Mouse (Mus musculus) neutrophil, adult 83 days (primary cell): ENCODE data around the gene Pfn4. TPM values are rescaled to one million over a fixed set of nuclear protein-coding genes. Genes with fewer than 3 reads are reported as not detected.

Source experiments
- total RNA-seq, 2 experiments: library from RNA; stranded (reverse); gene quantifications; one replicate each; pipeline ENCODE4 v1.2.4; 2023

Gene Pfn4
- under 1 TPM; 0.31 to 0.57 TPM for total RNA-seq

DNA sequence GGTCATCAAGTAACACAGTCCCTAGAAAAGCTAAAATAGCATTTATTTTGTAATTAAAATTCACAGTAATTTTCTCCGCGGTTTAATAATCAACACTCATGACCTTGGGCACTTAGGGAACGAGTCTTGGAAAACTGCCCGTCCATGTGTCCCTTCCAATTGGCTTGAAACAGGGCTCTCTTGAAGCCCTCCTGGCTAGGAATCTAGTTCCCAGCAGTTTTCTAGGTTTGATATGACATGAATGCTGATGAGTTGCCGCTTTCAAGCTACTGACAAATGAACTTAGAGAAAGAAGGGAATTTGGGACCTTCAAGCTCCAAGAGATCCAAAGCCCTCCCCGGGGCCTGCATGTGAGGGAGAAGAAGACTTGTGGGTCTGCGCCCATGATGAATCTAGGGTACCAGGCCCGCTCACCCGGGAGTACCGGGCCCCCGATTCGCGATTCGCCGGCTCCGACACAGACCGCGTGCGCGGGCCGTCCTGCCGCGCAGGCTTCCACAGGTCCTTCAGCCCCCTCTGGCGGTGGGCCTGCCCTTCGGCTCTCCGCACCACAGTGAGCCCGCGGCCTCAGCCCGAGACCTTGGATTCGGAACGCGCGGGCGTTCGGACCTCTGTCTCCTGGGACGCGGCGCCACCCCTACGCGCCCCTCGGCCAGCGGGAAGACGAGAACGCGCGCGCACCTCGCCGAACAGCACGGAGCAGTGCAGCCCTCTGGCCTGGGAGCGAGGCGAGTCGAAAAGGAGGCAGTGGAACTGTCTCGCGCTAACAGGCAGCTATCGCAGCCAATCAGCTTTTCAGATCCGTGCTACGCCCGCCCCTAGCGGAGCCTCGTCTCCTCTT, at the start of gene Pfn4, which contains the start of gene Fam228b:
Pfn4 (plus strand) TSS at position 531 of the 841 bp plus-strand sequence.
Fam228b (minus strand) TSS at position 776 of the 841 bp plus-strand sequence.

DNA sequence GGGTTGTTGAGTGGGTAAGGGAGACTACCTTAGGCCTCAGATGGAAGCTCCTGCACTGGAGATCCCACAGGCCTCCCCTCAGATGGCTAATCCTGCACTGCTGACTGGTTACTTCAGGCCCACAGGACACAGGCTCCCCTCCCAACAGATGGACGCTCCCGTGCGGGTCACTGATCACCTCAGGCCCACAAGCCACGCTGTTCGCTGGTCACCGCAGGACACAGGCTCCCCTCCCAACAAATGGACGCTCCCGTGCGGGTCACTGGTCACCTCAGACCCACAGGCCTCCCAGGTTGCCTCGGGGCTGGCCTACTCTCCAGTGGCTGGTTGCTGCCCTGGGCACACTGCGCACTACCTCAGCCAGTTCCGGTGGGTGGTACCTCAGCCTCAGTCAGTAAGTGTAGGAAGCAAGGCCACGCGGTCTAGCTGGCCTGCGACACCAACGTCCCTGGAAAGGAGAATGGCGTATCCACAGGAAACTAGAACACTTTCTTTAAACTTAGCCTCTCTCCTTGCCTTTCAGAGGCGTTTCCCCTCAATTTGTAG, 30.7 kb upstream of the Pfn4 start, which contains the start of gene Fam228a:
Fam228a (minus strand) TSS at position 400 of the 546 bp plus-strand sequence.

DNA sequence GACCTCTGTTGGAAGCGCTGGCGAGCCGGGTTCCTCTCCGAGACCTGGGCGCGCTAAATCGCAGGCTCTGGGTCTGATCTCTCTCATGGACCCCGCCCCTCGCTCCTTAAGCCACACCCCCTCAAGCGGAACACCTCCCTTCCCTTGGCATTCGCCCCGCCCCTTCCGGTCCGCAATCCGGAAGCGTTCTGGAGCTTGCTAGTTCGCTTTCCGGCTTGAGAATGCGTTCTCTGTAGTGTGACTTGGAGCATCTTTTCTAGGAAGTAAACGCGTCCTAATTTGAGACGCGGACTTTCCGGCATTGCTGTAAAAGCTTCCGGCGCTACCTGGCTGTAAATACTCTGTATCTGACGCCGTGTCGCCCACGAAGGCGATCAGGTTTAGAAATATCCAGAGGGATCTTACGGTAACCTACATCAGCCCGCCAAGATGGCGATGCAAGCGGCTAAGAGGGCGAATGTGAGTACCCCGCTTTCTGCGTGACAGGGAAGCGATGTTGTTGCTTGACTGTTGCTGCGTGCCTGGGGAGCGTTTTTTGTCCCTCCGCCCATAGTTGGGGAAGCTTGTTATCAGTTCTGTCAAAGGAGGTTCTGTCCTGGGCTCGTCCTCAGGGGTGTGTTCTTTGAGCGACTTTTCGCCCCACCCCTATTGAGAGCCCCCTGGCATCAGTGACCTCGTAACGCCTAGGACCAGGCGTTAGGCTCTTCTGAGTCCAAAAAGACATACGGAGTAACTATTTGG, 48.7 kb downstream of the Pfn4 start, which contains the start of gene Sf3b6:
Sf3b6 (plus strand) TSS at position 184 of the 741 bp plus-strand sequence.

Other genes starting within 250 kb of the Pfn4 start
- gene Itsn2, start 176.4 kb upstream of the Pfn4 start, total RNA-seq = 100 to 1,000 TPM; 131 to 148 TPM
- not detected for gene Gm3625, start 176.1 kb upstream of the Pfn4 start, total RNA-seq
- not detected for gene Fam228a, start 30.6 kb upstream of the Pfn4 start, total RNA-seq
- gene Fam228b, start 245 bp downstream of the Pfn4 start, total RNA-seq = 1 to 10 TPM; 1.0 to 2.1 TPM
- gene Sf3b6, start 48.5 kb downstream of the Pfn4 start, total RNA-seq = 100 to 1,000 TPM in 1 of 2 experiments, 10 to 100 TPM in 1; 97.0 to 102 TPM
- gene Fkbp1b, start 72.6 kb downstream of the Pfn4 start, total RNA-seq = 10 to 100 TPM in 1 of 2 experiments, 1 to 10 TPM in 1; 9.2 to 10.7 TPM
- 1 to 10 TPM; 8.0 to 8.6 TPM for gene Wdcp, start 74.3 kb downstream of the Pfn4 start, total RNA-seq
- gene Mfsd2b, start 105.3 kb downstream of the Pfn4 start, total RNA-seq = 10 to 100 TPM; 13.1 to 22.8 TPM
- gene Ubxn2a, start 138.7 kb downstream of the Pfn4 start, total RNA-seq = 10 to 100 TPM; 16.4 to 18.6 TPM
- 10 to 100 TPM; 70.9 to 82.2 TPM for gene Atad2b, start 148.3 kb downstream of the Pfn4 start, total RNA-seq